Mouse (Mus musculus) granulocyte monocyte progenitor cell, adult 5-6 weeks (primary cell): ENCODE results near the gene Sephs1. TPM values are rescaled to one million over a fixed set of nuclear protein-coding genes. Genes with fewer than 3 reads are reported as not detected.
A peak's percentile ranks its signal among the peaks of the same experiment; 100 is the strongest.
"Not testable (repeated sequence)": the region's sequence is repeated elsewhere in the genome, so short reads cannot be mapped to it uniquely, and the experiment has no call there.

Experiments used
- ATAC-seq: replicated peaks from 2 replicates; pipeline ENCODE4 v1.8.0; 2016; ENCODE audit warnings: mild to moderate bottlenecking, moderate TSS enrichment, inconsistent platforms; ENCODE audit not compliant: poor library complexity, severe bottlenecking
- total RNA-seq, 2 experiments: library from RNA; stranded (forward) in 1 of 2; stranded (reverse) in 1 of 2; fragments of 200-712, 200-1000 nt in 1 of 2; fragments of >200 nt in 1 of 2; fragmentation: Nextera tagmentation in 1 of 2; gene quantifications; 2 replicates each; pipeline ENCODE4 v1.2.3; 2014 to 2017

Gene Sephs1
- total RNA-seq, 2 experiments from 2014 or later = 37.5 to 51.7 TPM

GRCm38 (mm10) chr2:4902346-4902745, 21.0 kb downstream of the Sephs1 start:
- ATAC-seq = no peak

- no peak for ATAC-seq
Measured at GRCm38 (mm10) chr2:4907120-4907519, 25.8 kb downstream of the Sephs1 start.

GRCm38 (mm10) chr2:4907916-4908315, 26.6 kb downstream of the Sephs1 start:
- ATAC-seq = no peak

GRCm38 (mm10) chr2:4908771-4909315, 27.5 kb downstream of the Sephs1 start:
- no peak for ATAC-seq

GRCm38 (mm10) chr2:4909909-4910308, 28.5 kb downstream of the Sephs1 start:
- no peak for ATAC-seq

GRCm38 (mm10) chr2:4910521-4910920, 29.2 kb downstream of the Sephs1 start:
- ATAC-seq = no peak

GRCm38 (mm10) chr2:4913949-4914348, 32.6 kb downstream of the Sephs1 start:
- no peak for ATAC-seq

GRCm38 (mm10) chr2:4916037-4916436, 34.7 kb downstream of the Sephs1 start:
- no peak for ATAC-seq

- peak; percentile 63 for ATAC-seq
Measured at GRCm38 (mm10) chr2:4917326-4918021, 36.1 kb downstream of the Sephs1 start.

GRCm38 (mm10) chr2:4918860-4919739, 37.7 kb downstream of the Sephs1 start, which contains the start of gene Phyh:
Gene Phyh (plus strand): TSS chr2:4919019.
- ATAC-seq = peak; percentile 90

- ATAC-seq = no peak
Measured at GRCm38 (mm10) chr2:4921019-4921418, 39.7 kb downstream of the Sephs1 start.

GRCm38 (mm10) chr2:4922476-4923164, 41.3 kb downstream of the Sephs1 start:
- ATAC-seq = no peak

GRCm38 (mm10) chr2:4927391-4927790, 46.0 kb downstream of the Sephs1 start:
- ATAC-seq = no peak

GRCm38 (mm10) chr2:4929230-4929629, 47.9 kb downstream of the Sephs1 start:
- peak; percentile 95 for ATAC-seq

GRCm38 (mm10) chr2:4934516-4934915, 53.2 kb downstream of the Sephs1 start:
- no peak for ATAC-seq

- no peak for ATAC-seq
Measured at GRCm38 (mm10) chr2:4937931-4938330, 56.6 kb downstream of the Sephs1 start.

GRCm38 (mm10) chr2:4940861-4941260, 59.5 kb downstream of the Sephs1 start:
- ATAC-seq = no peak

GRCm38 (mm10) chr2:4949691-4950090, 68.3 kb downstream of the Sephs1 start:
- not testable (repeated sequence) for ATAC-seq

- ATAC-seq = no peak
Measured at GRCm38 (mm10) chr2:4950986-4951385, 69.6 kb downstream of the Sephs1 start.

- ATAC-seq = no peak
Measured at GRCm38 (mm10) chr2:4954216-4954760, 72.9 kb downstream of the Sephs1 start.
